Mouse (Mus musculus) regulatory T cell (primary cell): ENCODE data around the gene Nacc1.

Experiments
- in situ Hi-C: fragments of 300-600 bp; cut with MboI, MseI; formaldehyde crosslinking; loops from one replicate; pipeline ENCODE4 v1.15.1; 2025; ENCODE audit warnings: high pct_unique_total_duplicates

The Nacc1 gene

GRCm38 (mm10) chr8:84687705-84688100 lies at the start of gene Nacc1:
Gene Nacc1, minus strand, starts transcription at chr8:84687862.
- in situ Hi-C loops, result no loop called here

DNA sequence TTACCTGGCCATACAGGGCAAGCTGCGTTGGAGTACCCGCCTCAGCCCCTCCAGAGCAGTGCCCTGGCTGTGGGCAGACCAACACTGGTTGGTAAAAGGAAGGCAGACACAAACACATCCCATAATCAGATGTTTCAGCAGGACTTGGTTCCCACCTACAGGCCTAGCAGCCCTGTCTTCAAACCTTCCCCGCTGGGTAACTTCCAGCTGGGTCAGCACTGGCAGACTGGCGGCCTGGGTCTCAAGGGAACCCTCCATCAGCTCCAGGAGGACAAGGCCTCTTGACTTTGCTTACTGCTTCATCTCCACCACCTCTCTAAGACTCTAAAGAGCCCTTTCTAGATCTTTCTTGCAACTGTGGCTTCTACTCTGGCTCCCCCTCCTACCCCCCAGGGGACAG lies 48.9 kb upstream of the Nacc1 start:
- in situ Hi-C loops, result no loop called here

- in situ Hi-C loops, result no loop called here
Observed at GRCm38 (mm10) chr8:84735597-84735996, 47.9 kb upstream of the Nacc1 start.

GRCm38 (mm10) chr8:84734680-84735079 lies 47.0 kb upstream of the Nacc1 start:
- in situ Hi-C loops, result no loop called here

DNA sequence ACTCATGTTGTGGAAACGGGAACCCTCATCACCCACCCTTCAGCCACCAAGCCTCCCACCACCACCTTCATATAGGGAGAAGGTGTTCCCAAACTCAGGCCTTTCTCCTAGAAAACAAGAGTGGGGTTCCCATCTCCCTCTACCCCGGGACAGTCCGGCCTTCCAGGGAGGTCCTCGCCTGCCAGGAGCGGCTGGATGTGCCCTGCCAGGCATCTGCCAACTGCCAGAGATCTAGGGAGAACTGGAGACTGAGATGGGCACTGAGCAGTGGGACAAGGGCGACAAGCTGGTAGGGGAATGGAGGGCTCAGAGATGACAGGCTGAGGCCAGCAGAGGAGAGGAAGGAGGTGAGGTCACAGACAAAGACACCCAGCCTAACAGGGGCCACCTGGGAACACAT lies 46.3 kb upstream of the Nacc1 start:
- in situ Hi-C loops, result no loop called here

GRCm38 (mm10) chr8:84732996-84733395 lies 45.3 kb upstream of the Nacc1 start:
- in situ Hi-C loops, result no loop called here

DNA sequence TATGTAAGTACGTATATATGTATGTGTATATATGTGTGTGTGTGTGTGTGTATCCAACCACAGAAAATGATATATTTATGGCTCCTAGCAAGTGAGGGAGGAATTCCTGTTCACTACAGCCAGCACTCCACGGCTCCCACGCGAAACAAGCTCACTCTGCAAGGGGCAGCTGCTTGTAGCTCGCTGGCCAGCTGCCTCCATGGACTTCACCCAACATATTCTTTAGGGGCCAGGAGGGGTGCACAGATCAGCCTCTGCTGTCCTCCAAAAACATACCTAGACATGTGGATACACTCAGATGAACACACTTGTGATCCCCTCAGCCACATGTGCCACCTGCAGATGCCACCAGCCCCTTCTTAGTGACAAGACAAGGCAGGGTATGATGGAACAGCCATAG lies 44.9 kb upstream of the Nacc1 start:
- in situ Hi-C loops, result no loop called here

DNA sequence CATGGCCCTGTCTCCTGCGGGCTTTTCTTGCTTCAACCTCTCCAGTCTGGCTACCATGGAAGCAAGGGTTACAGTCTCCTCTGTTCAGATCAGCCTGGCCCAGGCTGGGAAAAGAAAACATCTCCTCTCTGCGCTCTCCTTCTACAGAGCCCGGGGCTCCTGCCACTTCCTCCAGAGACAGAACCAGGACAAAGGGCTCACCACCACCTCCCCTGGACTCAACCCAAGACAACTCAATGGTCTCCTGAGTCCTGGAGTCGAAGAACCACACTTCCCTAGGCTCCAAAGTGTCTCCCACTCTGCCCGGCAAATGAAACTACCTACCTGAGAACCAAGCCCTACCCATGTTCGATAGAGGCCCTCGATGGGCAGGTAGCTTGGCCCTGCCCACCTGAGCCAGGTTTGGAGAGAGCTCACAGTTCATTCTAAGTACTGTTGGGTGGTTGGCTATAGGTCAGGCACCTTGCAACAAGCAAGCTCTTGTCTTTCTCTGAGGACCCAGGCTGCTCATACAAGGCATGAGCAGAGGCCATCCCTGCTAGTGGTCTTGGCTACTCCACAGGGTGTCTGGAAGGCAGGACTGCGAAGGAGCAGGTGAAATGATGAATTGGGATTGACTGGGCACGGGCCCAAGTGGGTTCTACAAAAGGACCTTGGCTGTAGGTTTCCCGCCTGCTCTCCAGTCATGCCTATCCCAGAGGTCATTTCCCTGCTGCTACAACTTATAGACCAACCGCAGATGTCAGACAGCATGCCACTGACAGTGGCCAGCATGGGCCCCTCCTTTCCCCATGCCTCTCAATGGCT lies 43.9 kb upstream of the Nacc1 start:
- in situ Hi-C loops, result no loop called here

- in situ Hi-C loops, result no loop called here
Observed at GRCm38 (mm10) chr8:84730541-84731370, 43.1 kb upstream of the Nacc1 start.

- in situ Hi-C loops, result no loop called here
Observed at GRCm38 (mm10) chr8:84729921-84730362, 42.3 kb upstream of the Nacc1 start.

GRCm38 (mm10) chr8:84728474-84728873 lies 40.8 kb upstream of the Nacc1 start:
- in situ Hi-C loops, result no loop called here

DNA sequence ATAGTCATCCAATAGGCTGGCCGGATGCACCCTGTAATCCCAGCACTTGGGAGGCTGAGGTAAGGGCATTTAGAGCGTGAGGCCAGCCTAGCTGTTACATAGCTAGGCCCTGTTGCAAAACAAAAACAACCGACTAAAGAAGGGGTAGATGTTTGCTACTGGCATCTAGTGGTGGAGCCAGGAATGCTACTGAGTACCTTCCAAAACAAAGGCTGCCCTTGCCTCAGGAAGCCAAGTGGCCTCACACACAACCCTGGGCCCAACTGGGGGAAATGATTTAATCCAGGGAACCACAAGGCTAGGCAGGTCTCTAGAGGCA lies 38.2 kb upstream of the Nacc1 start:
- in situ Hi-C loops, result no loop called here

- in situ Hi-C loops, result no loop called here
Observed at GRCm38 (mm10) chr8:84725246-84725940, 37.7 kb upstream of the Nacc1 start.

DNA sequence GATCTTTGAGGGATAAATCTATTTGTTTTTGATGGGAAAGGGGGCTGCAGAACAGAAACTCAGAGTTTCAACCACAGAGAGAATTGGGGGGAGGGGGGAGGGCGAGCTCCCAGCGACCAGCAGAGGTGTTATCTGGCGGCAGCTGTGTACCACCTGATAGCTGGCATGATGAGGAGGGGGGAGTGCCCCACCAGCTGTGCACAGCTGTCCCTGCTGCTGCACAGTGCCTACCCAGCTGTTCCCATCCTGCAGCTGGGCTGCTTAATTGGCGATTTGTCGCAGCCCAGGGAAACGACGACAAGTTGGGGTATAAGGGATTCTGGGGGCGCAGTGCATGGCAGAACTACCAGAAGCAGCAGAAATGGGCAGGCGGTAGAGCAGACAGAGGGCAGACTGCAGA lies 37.0 kb upstream of the Nacc1 start:
- in situ Hi-C loops, result no loop called here

- in situ Hi-C loops, result no loop called here
Observed at GRCm38 (mm10) chr8:84723571-84723900, 35.9 kb upstream of the Nacc1 start.

DNA sequence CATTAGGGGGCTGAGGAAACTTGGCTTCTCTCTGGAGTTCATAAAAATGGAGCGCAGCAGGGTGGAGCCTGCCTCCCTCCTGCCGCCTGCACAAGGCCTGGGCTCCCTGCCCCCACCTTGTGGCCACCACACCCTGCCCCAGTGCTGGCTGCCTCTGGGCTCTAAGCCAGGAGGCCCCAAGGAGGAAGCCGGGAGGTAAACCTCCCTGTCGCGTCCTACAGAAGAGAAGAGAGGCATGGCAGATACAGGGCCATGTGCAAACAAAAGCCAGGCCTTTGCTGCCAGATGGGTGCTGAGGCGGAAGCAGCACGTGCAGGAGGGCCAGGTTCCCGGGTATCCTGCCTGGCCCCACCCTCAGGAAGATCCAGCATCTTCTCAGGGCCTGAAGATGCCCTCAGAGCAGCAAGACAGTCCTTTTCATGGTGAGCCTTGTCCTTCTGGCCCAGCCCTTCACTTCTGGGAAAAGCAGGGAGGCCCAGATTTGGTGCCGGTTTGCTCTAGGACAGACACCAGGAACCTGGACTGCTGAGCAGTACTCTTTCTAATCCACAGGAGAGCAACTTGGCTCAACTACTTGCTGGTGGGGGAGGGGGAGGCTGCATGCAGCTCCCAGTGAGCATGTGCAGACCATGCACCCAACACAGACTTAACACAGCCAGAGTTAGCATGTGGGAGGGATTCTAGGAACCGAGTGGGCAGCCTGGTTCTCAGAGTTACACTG lies 35.3 kb upstream of the Nacc1 start, which contains the start of gene G430095P16Rik:
Gene G430095P16Rik, plus strand, starts transcription at position 158 of the 721 bp plus-strand sequence.
- in situ Hi-C loops, result no loop called here

DNA sequence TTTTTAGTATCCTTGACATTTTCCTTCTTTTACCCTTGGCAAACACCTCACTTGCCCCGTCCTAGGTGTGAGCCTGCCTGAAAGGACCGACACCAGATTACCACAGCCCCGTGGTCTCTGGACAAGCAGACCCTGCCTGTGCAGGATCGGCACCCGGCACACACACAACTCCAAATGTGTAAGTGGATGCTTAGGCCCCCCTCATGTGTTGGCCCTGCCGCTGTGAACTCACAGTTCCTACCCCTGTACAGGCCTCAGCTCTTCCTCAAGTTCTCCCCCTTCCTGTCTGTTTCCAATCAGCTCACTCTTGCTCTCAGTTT lies 34.8 kb upstream of the Nacc1 start:
- in situ Hi-C loops, result no loop called here

- in situ Hi-C loops, result no loop called here
Observed at GRCm38 (mm10) chr8:84718959-84719690, 31.5 kb upstream of the Nacc1 start.

GRCm38 (mm10) chr8:84718476-84718875 lies 30.8 kb upstream of the Nacc1 start:
- in situ Hi-C loops, result no loop called here

DNA sequence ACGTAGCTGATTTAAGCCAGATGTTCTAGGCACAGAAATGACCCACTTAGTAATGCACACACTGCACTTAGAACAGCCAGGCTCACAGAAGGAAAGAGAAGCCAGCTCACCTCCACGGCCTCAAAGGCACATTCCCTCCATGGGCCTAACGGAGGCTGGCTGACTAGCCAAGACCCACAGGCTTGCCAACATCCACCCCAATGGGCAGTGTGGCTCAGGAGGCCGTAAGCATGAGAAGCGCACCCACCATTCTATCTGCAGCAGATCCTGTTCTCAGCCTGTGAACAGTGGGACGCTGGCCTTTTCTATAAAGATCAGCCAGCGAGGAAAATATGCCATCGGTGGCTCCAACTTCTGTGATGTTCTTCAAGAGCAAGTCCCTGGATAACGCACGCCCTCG lies 29.1 kb upstream of the Nacc1 start:
- in situ Hi-C loops, result no loop called here

- in situ Hi-C loops, result no loop called here
Observed at GRCm38 (mm10) chr8:84715893-84716468, 28.3 kb upstream of the Nacc1 start.
